Mouse (Mus musculus): ENCODE results near the gene Stt3b. TPM values are rescaled to one million over a fixed set of nuclear protein-coding genes. Genes with fewer than 3 reads are reported as not detected.
A peak's percentile ranks its signal among the peaks of the same experiment; 100 is the strongest.

Gene Stt3b
- total RNA-seq, 2 experiments from 2014 or later = 97.1 to 108 TPM

- no peak for ATAC-seq (replicated peaks; ENCODE audit: low FRiP score, low TSS enrichment, poor library complexity, severe bottlenecking)
These were observed 85.4 kb downstream of the Stt3b start for GRCm38 (mm10) chr9:115224744-115225354.

- no peak for ATAC-seq (replicated peaks; ENCODE audit: low FRiP score, low TSS enrichment, poor library complexity, severe bottlenecking)
These were observed 89.0 kb downstream of the Stt3b start for GRCm38 (mm10) chr9:115221265-115221664.

GRCm38 (mm10) chr9:115220466-115220865 lies 89.8 kb downstream of the Stt3b start:
- ATAC-seq (replicated peaks; ENCODE audit: low FRiP score, low TSS enrichment, poor library complexity, severe bottlenecking) = no peak

GRCm38 (mm10) chr9:115217984-115218383 lies 92.2 kb downstream of the Stt3b start:
- ATAC-seq (replicated peaks; ENCODE audit: low FRiP score, low TSS enrichment, poor library complexity, severe bottlenecking) = peak; percentile 45; the same call in 1 of the 2 replicates

GRCm38 (mm10) chr9:115215830-115216701 lies 94.2 kb downstream of the Stt3b start:
- peak; percentile 72 for ATAC-seq (replicated peaks; ENCODE audit: low FRiP score, low TSS enrichment, poor library complexity, severe bottlenecking)

GRCm38 (mm10) chr9:115214572-115215571 lies 95.3 kb downstream of the Stt3b start:
- no peak for ATAC-seq (replicated peaks; ENCODE audit: low FRiP score, low TSS enrichment, poor library complexity, severe bottlenecking)

GRCm38 (mm10) chr9:115213755-115214264 lies 96.4 kb downstream of the Stt3b start:
- no peak for ATAC-seq (replicated peaks; ENCODE audit: low FRiP score, low TSS enrichment, poor library complexity, severe bottlenecking)

- no peak for ATAC-seq (replicated peaks; ENCODE audit: low FRiP score, low TSS enrichment, poor library complexity, severe bottlenecking)
These were observed 99.7 kb downstream of the Stt3b start for GRCm38 (mm10) chr9:115210535-115210934.

GRCm38 (mm10) chr9:115209737-115210136 lies 100.5 kb downstream of the Stt3b start:
- ATAC-seq (replicated peaks; ENCODE audit: low FRiP score, low TSS enrichment, poor library complexity, severe bottlenecking) = peak; percentile 77

- peak; percentile 48 for ATAC-seq (replicated peaks; ENCODE audit: low FRiP score, low TSS enrichment, poor library complexity, severe bottlenecking)
These were observed 104.0 kb downstream of the Stt3b start for GRCm38 (mm10) chr9:115206219-115206618.

GRCm38 (mm10) chr9:115205491-115205890 lies 104.7 kb downstream of the Stt3b start:
- ATAC-seq (replicated peaks; ENCODE audit: low FRiP score, low TSS enrichment, poor library complexity, severe bottlenecking) = no peak

- ATAC-seq (replicated peaks; ENCODE audit: low FRiP score, low TSS enrichment, poor library complexity, severe bottlenecking) = peak; percentile 36; the same call in 1 of the 2 replicates
These were observed 107.1 kb downstream of the Stt3b start for GRCm38 (mm10) chr9:115203136-115203535.

- peak; percentile 54 for ATAC-seq (replicated peaks; ENCODE audit: low FRiP score, low TSS enrichment, poor library complexity, severe bottlenecking)
These were observed 109.0 kb downstream of the Stt3b start for GRCm38 (mm10) chr9:115201264-115201663.

GRCm38 (mm10) chr9:115200166-115200862 lies 109.9 kb downstream of the Stt3b start:
- ATAC-seq (replicated peaks; ENCODE audit: low FRiP score, low TSS enrichment, poor library complexity, severe bottlenecking) = peak; percentile 63

- ATAC-seq (replicated peaks; ENCODE audit: low FRiP score, low TSS enrichment, poor library complexity, severe bottlenecking) = no peak
These were observed 113.1 kb downstream of the Stt3b start for GRCm38 (mm10) chr9:115197082-115197481.

GRCm38 (mm10) chr9:115192890-115193289 lies 117.3 kb downstream of the Stt3b start:
- ATAC-seq (replicated peaks; ENCODE audit: low FRiP score, low TSS enrichment, poor library complexity, severe bottlenecking) = no peak
